Comparison of ENCODE assay signal across 16 mouse cellular contexts in genomic region chr11:71390616-71391015, GRCm38 (mm10).
DNase-seq lines count a peak whose midpoint lies in the region; ATAC-seq and TF ChIP-seq lines count a peak whose summit lies in the region.
"Had no signal": no experiment of that assay in that cellular context is flagged by ENCODE, and none has a peak within 500 bp of the region (broad histone marks: within the 10 kb centered on the region; RNA-seq: fewer than 3 reads in every experiment).

No protein-coding gene starts in this region.

- H3K36me3 ChIP-seq in heart, embryonic 10.5 days = no peaks in the 10 kb centered on the region
- no peaks in the 10 kb centered on the region for H3K36me3 ChIP-seq in midbrain, embryonic 10.5 days
- no peaks in the 10 kb centered on the region for H3K36me3 ChIP-seq in midbrain, embryonic 15.5 days (replicated peaks)
- no peaks in the 10 kb centered on the region for H3K36me3 ChIP-seq in hindbrain, postnatal 0 days (ENCODE audit: insufficient read depth, low read length)
- H3K36me3 ChIP-seq in midbrain, embryonic 13.5 days = no peaks in the 10 kb centered on the region
- H3K36me3 ChIP-seq in lung, postnatal 0 days (ENCODE audit: insufficient read depth, low read length) = no peaks in the 10 kb centered on the region
- H3K36me3 ChIP-seq: embryonic facial prominence, embryonic 10.5 days; heart, embryonic 13.5 days had no signal

- no peak overlapping the region for H3K4me2 ChIP-seq in midbrain, embryonic 15.5 days
- H3K4me2 ChIP-seq in hindbrain, postnatal 0 days (ENCODE audit: low read depth, low read length) = no peak overlapping the region
- no peak overlapping the region for H3K4me2 ChIP-seq in midbrain, embryonic 13.5 days (replicated peaks)
- H3K4me2 ChIP-seq in lung, postnatal 0 days (replicated peaks; ENCODE audit: low read depth, low read length) = no peak overlapping the region
- H3K4me2 ChIP-seq: heart, embryonic 13.5 days had no signal

- TF ChIP-seq EP300 in lung, postnatal 0 days (IDR thresholded peaks at IDR 0.05) = no peak

- intact Hi-C loops in heart, postnatal 14 days (cut with DNase I) = no loop called here

- TF ChIP-seq CTCF in hindbrain, postnatal 0 days (IDR thresholded peaks at IDR 0.05; ENCODE audit: low read depth) = no peak
- no peak for TF ChIP-seq CTCF in lung, postnatal 0 days (IDR thresholded peaks at IDR 0.05)

- no peak overlapping the region for H3K4me3 ChIP-seq in heart, embryonic 10.5 days
- H3K4me3 ChIP-seq in midbrain, embryonic 10.5 days = no peak overlapping the region
- H3K4me3 ChIP-seq in midbrain, embryonic 15.5 days = no peak overlapping the region
- no peak overlapping the region for H3K4me3 ChIP-seq in hindbrain, postnatal 0 days (ENCODE audit: low read length)
- H3K4me3 ChIP-seq in midbrain, embryonic 13.5 days (replicated peaks) = no peak overlapping the region
- no peak overlapping the region for H3K4me3 ChIP-seq in lung, postnatal 0 days (ENCODE audit: low read depth, low read length)
- H3K4me3 ChIP-seq: embryonic facial prominence, embryonic 10.5 days; heart, embryonic 13.5 days had no signal

- 66% methylated on average over 3 of the region's 3 CpGs for WGBS in heart, embryonic 10.5 days
- 83% methylated on average over 3 of the region's 3 CpGs for WGBS in midbrain, embryonic 10.5 days
- WGBS in midbrain, embryonic 15.5 days = 82% methylated on average over 3 of the region's 3 CpGs
- 66% methylated on average over 3 of the region's 3 CpGs for WGBS in hindbrain, postnatal 0 days
- WGBS in midbrain, embryonic 13.5 days = 73% methylated on average over 3 of the region's 3 CpGs
- 59% methylated on average over 3 of the region's 3 CpGs for WGBS in lung, postnatal 0 days

- H3K27me3 ChIP-seq in heart, embryonic 10.5 days (ENCODE audit: insufficient read depth, poor library complexity, severe bottlenecking) = no peaks in the 10 kb centered on the region
- H3K27me3 ChIP-seq in midbrain, embryonic 10.5 days (ENCODE audit: low read depth, poor library complexity, severe bottlenecking) = no peaks in the 10 kb centered on the region
- no peaks in the 10 kb centered on the region for H3K27me3 ChIP-seq in midbrain, embryonic 15.5 days (replicated peaks)
- H3K27me3 ChIP-seq in hindbrain, postnatal 0 days (ENCODE audit: insufficient read depth, low read length) = no peaks in the 10 kb centered on the region
- H3K27me3 ChIP-seq in midbrain, embryonic 13.5 days = no peaks in the 10 kb centered on the region
- H3K27me3 ChIP-seq in lung, postnatal 0 days (replicated peaks; ENCODE audit: insufficient read depth, low read length) = no peaks in the 10 kb centered on the region
- H3K27me3 ChIP-seq: heart, embryonic 13.5 days had no signal

- no peak overlapping the region for H3K9ac ChIP-seq in midbrain, embryonic 15.5 days
- no peak overlapping the region for H3K9ac ChIP-seq in hindbrain, postnatal 0 days (replicated peaks; ENCODE audit: low read length)
- H3K9ac ChIP-seq in midbrain, embryonic 13.5 days (replicated peaks) = no peak overlapping the region
- no peak overlapping the region for H3K9ac ChIP-seq in lung, postnatal 0 days (replicated peaks; ENCODE audit: low read depth)
- H3K9ac ChIP-seq: forebrain, postnatal 0 days; heart, embryonic 13.5 days had no signal

- ATAC-seq in midbrain, embryonic 15.5 days (replicated peaks) = no peak
- no peak for ATAC-seq in hindbrain, postnatal 0 days
- ATAC-seq in midbrain, embryonic 13.5 days = no peak
- ATAC-seq in lung, postnatal 0 days = no peak
- ATAC-seq: inflammation-experienced regulatory T-cells, adult 6 months; intestine, postnatal 0 days had no signal

- peak; percentile 60 for DNase-seq in heart, embryonic 10.5 days (ENCODE audit: low spot score)
- no peak for DNase-seq in heart, postnatal 14 days
- no peak for DNase-seq in midbrain, embryonic 10.5 days (ENCODE audit: low spot score)
- DNase-seq in hindbrain, postnatal 0 days (ENCODE audit: low spot score) = no peak
- no peak for DNase-seq in lung, postnatal 0 days (ENCODE audit: low spot score)
- DNase-seq: adrenal gland, adult 8-10 months; adrenal gland, postnatal 36 days; cerebellum, adult 2 months; forebrain, postnatal 0 days; gastrocnemius, postnatal 14 days had no signal

- no peaks in the 10 kb centered on the region for H3K9me3 ChIP-seq in heart, embryonic 10.5 days
- H3K9me3 ChIP-seq in midbrain, embryonic 10.5 days (replicated peaks) = no peaks in the 10 kb centered on the region
- no peaks in the 10 kb centered on the region for H3K9me3 ChIP-seq in midbrain, embryonic 15.5 days
- no peaks in the 10 kb centered on the region for H3K9me3 ChIP-seq in hindbrain, postnatal 0 days (ENCODE audit: low read length)
- no peaks in the 10 kb centered on the region for H3K9me3 ChIP-seq in midbrain, embryonic 13.5 days
- no peaks in the 10 kb centered on the region for H3K9me3 ChIP-seq in lung, postnatal 0 days (ENCODE audit: low read length)
- H3K9me3 ChIP-seq: embryonic facial prominence, embryonic 10.5 days; heart, embryonic 13.5 days had no signal

- no peak overlapping the region for H3K27ac ChIP-seq in heart, embryonic 10.5 days
- peak overlapping the region; percentile 69; the same call in 1 of the 2 replicates for H3K27ac ChIP-seq in midbrain, embryonic 10.5 days (replicated peaks)
- H3K27ac ChIP-seq in midbrain, embryonic 15.5 days = no peak overlapping the region
- H3K27ac ChIP-seq in hindbrain, postnatal 0 days = 0 out of 2 replicates have a peak overlapping the region, but pooled peaks have one; percentile 29
- 0 out of 2 replicates have a peak overlapping the region, but pooled peaks have one; percentile 67 for H3K27ac ChIP-seq in midbrain, embryonic 13.5 days
- no peak overlapping the region for H3K27ac ChIP-seq in lung, postnatal 0 days (ENCODE audit: low read length)
- H3K27ac ChIP-seq: embryonic facial prominence, embryonic 10.5 days; heart, embryonic 13.5 days had no signal

- no peaks in the 10 kb centered on the region for H3K4me1 ChIP-seq in heart, embryonic 10.5 days
- peaks cover 22% of the 10 kb centered on the region for H3K4me1 ChIP-seq in midbrain, embryonic 10.5 days
- H3K4me1 ChIP-seq in midbrain, embryonic 15.5 days = peaks cover 15% of the 10 kb centered on the region
- 0 out of 2 replicates have a peak, but pooled peaks cover 4% of the 10 kb centered on the region for H3K4me1 ChIP-seq in hindbrain, postnatal 0 days (ENCODE audit: insufficient read depth, low read length)
- peaks cover 23% of the 10 kb centered on the region for H3K4me1 ChIP-seq in midbrain, embryonic 13.5 days (replicated peaks)
- H3K4me1 ChIP-seq in lung, postnatal 0 days (ENCODE audit: insufficient read depth, low read depth, low read length) = no peaks in the 10 kb centered on the region
- H3K4me1 ChIP-seq: heart, embryonic 13.5 days had no signal

Comparison
In these comparisons a context has a peak if more than half of its experiments do, and no peak if none do; other contexts are left out.
1. H3K27ac ChIP-seq: peak in midbrain, embryonic 10.5 days (single experiment), hindbrain, postnatal 0 days (single experiment) and midbrain, embryonic 13.5 days (single experiment); none in heart, embryonic 10.5 days (single experiment), midbrain, embryonic 15.5 days (single experiment) and lung, postnatal 0 days (single experiment).